Mouse (Mus musculus) spleen, adult 2 months (tissue): ENCODE data around the gene Rhbdf2.

Experiments
- CTCF ChIP-seq: fragments of 200-500 bp; IDR thresholded peaks from 2 replicates; pipeline ENCODE4 v1.5.1; 2011; ENCODE audit warnings: mild to moderate bottlenecking, inconsistent platforms; ENCODE audit not compliant: insufficient read depth, insufficient read length, insufficient replicate concordance; ENCODE audit errors: extremely low read depth
- POLR2A ChIP-seq: fragments of 200-500 bp; IDR thresholded peaks from 2 replicates; pipeline ENCODE4 v1.6.1; 2011; ENCODE audit warnings: low read depth, low read length, inconsistent platforms

DNA sequence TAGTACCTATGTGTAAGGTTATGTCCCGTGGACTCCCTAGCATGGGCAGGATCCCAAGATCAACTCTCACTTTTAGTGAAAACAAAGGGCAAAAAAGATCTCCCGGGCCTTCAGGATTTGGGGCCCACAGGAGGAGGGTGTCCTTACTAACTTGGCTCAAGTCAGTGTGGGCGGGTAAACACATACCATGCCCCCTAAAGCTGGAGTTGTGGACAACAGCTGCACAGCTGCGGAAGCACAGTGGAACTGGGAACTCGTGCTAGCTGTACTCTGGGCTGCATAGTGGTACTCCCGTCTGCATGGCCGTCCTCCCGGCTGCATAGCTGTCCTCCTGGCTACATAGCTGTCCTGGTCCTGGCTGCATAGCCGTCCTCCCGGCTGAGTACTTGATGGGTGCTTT is 31.4 kb upstream of the Rhbdf2 start:
- TF ChIP-seq POLR2A (no peak), CTCF (no peak)
